ENCODE assay signal across 8 mouse cellular contexts in the genomic region with DNA sequence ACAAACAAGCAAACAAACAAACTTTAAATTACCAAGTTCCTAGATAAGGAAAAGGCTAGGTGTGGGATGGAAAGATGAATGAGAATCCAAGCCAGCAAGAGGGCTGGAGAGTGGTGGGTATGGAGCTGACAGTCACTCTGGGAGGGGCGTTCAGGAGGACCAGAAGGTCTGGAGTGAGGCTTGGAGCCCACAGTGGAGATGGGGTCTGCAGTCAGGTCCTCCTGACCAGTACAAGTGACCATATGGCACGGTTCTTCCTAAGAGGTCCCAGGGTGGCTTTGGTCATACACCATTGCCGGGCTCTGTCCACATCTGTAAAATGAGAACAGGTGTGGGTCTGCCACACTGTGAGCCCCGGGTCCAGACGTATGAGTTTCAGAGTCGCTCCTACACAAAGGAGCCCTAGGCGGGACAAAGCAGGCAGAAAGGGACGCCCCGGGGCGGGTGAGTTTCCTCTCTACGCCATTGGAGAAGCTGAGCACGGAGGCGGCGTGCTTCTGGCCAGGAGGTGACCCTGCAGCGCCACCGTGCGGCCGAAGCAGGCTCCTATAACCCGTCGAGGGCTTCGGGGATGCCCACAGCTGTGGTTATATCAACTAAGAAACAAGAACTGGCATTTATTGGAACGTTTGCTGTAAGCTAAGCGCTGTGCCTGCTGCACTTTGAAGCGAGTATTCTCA. TPM values are rescaled to one million over a fixed set of nuclear protein-coding genes. Genes with fewer than 3 reads are reported as not detected.
DNase-seq lines count a peak whose midpoint lies in the region; ATAC-seq and TF ChIP-seq lines count a peak whose summit lies in the region.

No protein-coding gene starts in this region.

- H3K4me2 ChIP-seq in forebrain, embryonic 15.5 days (replicated peaks) = peak overlapping the region; percentile 67
- H3K4me2 ChIP-seq in liver, postnatal 0 days (ENCODE audit: low read depth, low read length) = peak overlapping the region; percentile 69
- H3K4me2 ChIP-seq in neural tube, embryonic 14.5 days (ENCODE audit: low read depth, low read length) = peak overlapping the region; percentile 56

- H3K4me3 ChIP-seq in G1E (ENCODE audit: low read depth, low read length) = peak overlapping the region; percentile 47; the same call in 1 of the 2 replicates
- peak overlapping the region; percentile 37 for H3K4me3 ChIP-seq in forebrain, embryonic 15.5 days
- H3K4me3 ChIP-seq in liver, postnatal 0 days (ENCODE audit: low read depth, low read length) = peak overlapping the region; percentile 31
- H3K4me3 ChIP-seq in neural tube, embryonic 14.5 days (ENCODE audit: low read depth, low read length) = peak overlapping the region; percentile 26
- H3K4me3 ChIP-seq in testis, adult 2 months (ENCODE audit: control insufficient read depth, low read depth, low read length) = peak overlapping the region; percentile 87

- WGBS in forebrain, embryonic 15.5 days = 2% methylated on average over 24 of the region's 24 CpGs
- WGBS in liver, postnatal 0 days (ENCODE audit: insufficient replicate concordance) = 3% methylated on average over 24 of the region's 24 CpGs
- WGBS in neural tube, embryonic 14.5 days = 2% methylated on average over 24 of the region's 24 CpGs

- DNase-seq in G1E (ENCODE audit: low spot score) = peak; percentile 84
- DNase-seq in cerebellum, adult 11-12 months = peak; percentile 74
- DNase-seq in heart, postnatal 25 days (ENCODE audit: low spot score) = peak; percentile 83
- peak; percentile 95 for DNase-seq in layer of hippocampus, adult 11-12 months (ENCODE audit: low spot score)
- DNase-seq in liver, postnatal 0 days = peak; percentile 96

- no peaks in the 10 kb centered on the region for H3K9me3 ChIP-seq in G1E (replicated peaks)
- no peaks in the 10 kb centered on the region for H3K9me3 ChIP-seq in forebrain, embryonic 15.5 days
- H3K9me3 ChIP-seq in liver, postnatal 0 days (ENCODE audit: low read length) = no peaks in the 10 kb centered on the region
- H3K9me3 ChIP-seq in neural tube, embryonic 14.5 days (ENCODE audit: control insufficient read depth, low read length) = no peaks in the 10 kb centered on the region

- TF ChIP-seq EP300 in liver, postnatal 0 days (IDR thresholded peaks at IDR 0.05; ENCODE audit: low read depth) = peak; percentile 49; the same call in 1 of the 2 replicates

- H3K27ac ChIP-seq in forebrain, embryonic 15.5 days (replicated peaks) = no peak overlapping the region
- no peak overlapping the region for H3K27ac ChIP-seq in liver, postnatal 0 days (ENCODE audit: low read depth)
- no peak overlapping the region for H3K27ac ChIP-seq in neural tube, embryonic 14.5 days (ENCODE audit: low read depth, low read length)
- no peak overlapping the region for H3K27ac ChIP-seq in testis, adult 2 months (ENCODE audit: control insufficient read depth, insufficient read depth, low read depth, low read length)

- H3K9ac ChIP-seq in forebrain, embryonic 15.5 days (replicated peaks) = peak overlapping the region; percentile 49
- H3K9ac ChIP-seq in liver, postnatal 0 days (replicated peaks) = peak overlapping the region; percentile 47
- H3K9ac ChIP-seq in neural tube, embryonic 14.5 days (replicated peaks; ENCODE audit: low read depth, low read length) = peak overlapping the region; percentile 55

- H3K4me1 ChIP-seq in G1E (ENCODE audit: insufficient read depth, low read depth, low read length) = peaks cover 22% of the 10 kb centered on the region
- H3K4me1 ChIP-seq in forebrain, embryonic 15.5 days = peaks cover 30% of the 10 kb centered on the region
- H3K4me1 ChIP-seq in liver, postnatal 0 days (ENCODE audit: insufficient read depth) = peaks cover 17% of the 10 kb centered on the region
- H3K4me1 ChIP-seq in neural tube, embryonic 14.5 days (ENCODE audit: control insufficient read depth, insufficient read depth, low read length) = peaks cover 11% of the 10 kb centered on the region
- peaks cover 14% of the 10 kb centered on the region for H3K4me1 ChIP-seq in testis, adult 2 months (ENCODE audit: control insufficient read depth, insufficient read depth, low read length)

- no peak; the same call in 1 of the 2 replicates for TF ChIP-seq POLR2A in testis, adult 2 months (IDR thresholded peaks at IDR 0.05; ENCODE audit: control insufficient read depth, low read depth, low read length)

- H3K27me3 ChIP-seq in G1E (ENCODE audit: insufficient read depth, low read length) = peaks cover 21% of the 10 kb centered on the region
- H3K27me3 ChIP-seq in forebrain, embryonic 15.5 days = no peaks in the 10 kb centered on the region
- H3K27me3 ChIP-seq in liver, postnatal 0 days (ENCODE audit: insufficient read depth, low read length) = no peaks in the 10 kb centered on the region
- H3K27me3 ChIP-seq in neural tube, embryonic 14.5 days (ENCODE audit: control insufficient read depth, insufficient read depth, low read length) = no peaks in the 10 kb centered on the region
- peaks cover 2% of the 10 kb centered on the region; the same call in 1 of the 2 replicates for H3K27me3 ChIP-seq in testis, adult 2 months (ENCODE audit: control insufficient read depth, insufficient read depth, low read length)

- H3K36me3 ChIP-seq in G1E (replicated peaks) = peaks cover 37% of the 10 kb centered on the region
- H3K36me3 ChIP-seq in forebrain, embryonic 15.5 days = no peaks in the 10 kb centered on the region
- H3K36me3 ChIP-seq in liver, postnatal 0 days (replicated peaks; ENCODE audit: insufficient read depth, low read length) = no peaks in the 10 kb centered on the region
- no peaks in the 10 kb centered on the region for H3K36me3 ChIP-seq in neural tube, embryonic 14.5 days (ENCODE audit: control insufficient read depth, insufficient read depth, low read length)
- H3K36me3 ChIP-seq in testis, adult 2 months (ENCODE audit: control insufficient read depth, insufficient read depth, low read length) = no peaks in the 10 kb centered on the region

- ATAC-seq in G1E (ENCODE audit: extremely low read depth, insufficient number of reproducible peaks, low FRiP score, poor library complexity, severe bottlenecking) = peak; percentile 68
- peak; percentile 96 for ATAC-seq in forebrain, embryonic 15.5 days (replicated peaks)
- peak; percentile 93 for ATAC-seq in liver, postnatal 0 days
- peak; percentile 95 for ATAC-seq in neural tube, embryonic 14.5 days (ENCODE audit: low read depth)

- intact Hi-C loops in heart, postnatal 25 days (cut with DNase I) = loop anchor here (1.0 to 5.0 kb wide), 3 partner anchors 35 to 75 kb away; no protein-coding TSS in a partner anchor

- TF ChIP-seq CTCF in G1E (IDR thresholded peaks at IDR 0.05; ENCODE audit: low read depth, low read length) = peak; percentile 73; the same call in 1 of the 2 replicates
- TF ChIP-seq CTCF in liver, postnatal 0 days (IDR thresholded peaks at IDR 0.05; ENCODE audit: low read depth) = peak; percentile 99
- peak; percentile 87 for TF ChIP-seq CTCF in testis, adult 2 months (IDR thresholded peaks at IDR 0.05; ENCODE audit: control insufficient read depth, insufficient read depth, insufficient replicate concordance, low read depth, low read length)

RNA-seq across cellular contexts. Expression of gene Ccin, which starts 1.1 kb away (rescaled TPM):
- not detected in 2 replicates for total RNA-seq in G1E (2014; fragmentation: Nextera tagmentation)
- not detected in 2 replicates for total RNA-seq in G1E (2017)
- polyA plus RNA-seq in G1E (2012) = not detected in 2 replicates
- not detected in 2 replicates for polyA plus RNA-seq in forebrain, embryonic 15.5 days (2015; fragmentation: Nextera tagmentation; extraction: Ambion mirVana)
- total RNA-seq in heart, postnatal 25 days (2021) = not detected
- polyA plus RNA-seq in liver, postnatal 0 days (2015; fragmentation: Nextera tagmentation; extraction: Ambion mirVana) = not detected in 2 replicates
- not detected in 2 replicates for polyA plus RNA-seq in neural tube, embryonic 14.5 days (2014; fragmentation: Nextera tagmentation; extraction: Ambion mirVana)
- 323 and 342 TPM in 2 replicates for polyA plus RNA-seq in testis, adult 2 months (2012; rRNA removed)

RNA-seq across cellular contexts. Expression of gene Clta, which starts 22.1 kb away (rescaled TPM):
- total RNA-seq in G1E (2014; fragmentation: Nextera tagmentation) (108 and 132 TPM in 2 replicates), G1E (2017) (483 and 581 TPM in 2 replicates)
- 437 and 460 TPM in 2 replicates for polyA plus RNA-seq in G1E (2012)
- 309 and 310 TPM in 2 replicates for polyA plus RNA-seq in forebrain, embryonic 15.5 days (2015; fragmentation: Nextera tagmentation; extraction: Ambion mirVana)
- 10 to 100 TPM; 77.8 to 84.2 TPM for total RNA-seq in heart, postnatal 25 days (2021)
- polyA plus RNA-seq in liver, postnatal 0 days (2015; fragmentation: Nextera tagmentation; extraction: Ambion mirVana) = 136 and 144 TPM in 2 replicates
- polyA plus RNA-seq in neural tube, embryonic 14.5 days (2014; fragmentation: Nextera tagmentation; extraction: Ambion mirVana) = 349 and 356 TPM in 2 replicates
- polyA plus RNA-seq in testis, adult 2 months (2012; rRNA removed) = 23.1 and 29.0 TPM in 2 replicates

RNA-seq across cellular contexts. Expression of gene Glipr2, which starts 25.0 kb away (rescaled TPM):
- total RNA-seq in G1E (2014; fragmentation: Nextera tagmentation) (48.9 and 58.3 TPM in 2 replicates), G1E (2017) (73.9 and 77.9 TPM in 2 replicates)
- 47.0 and 50.6 TPM in 2 replicates for polyA plus RNA-seq in G1E (2012)
- 29.7 and 30.0 TPM in 2 replicates for polyA plus RNA-seq in forebrain, embryonic 15.5 days (2015; fragmentation: Nextera tagmentation; extraction: Ambion mirVana)
- 1 to 10 TPM; 3.6 to 4.3 TPM for total RNA-seq in heart, postnatal 25 days (2021)
- 19.4 and 20.4 TPM in 2 replicates for polyA plus RNA-seq in liver, postnatal 0 days (2015; fragmentation: Nextera tagmentation; extraction: Ambion mirVana)
- 37.3 and 54.3 TPM in 2 replicates for polyA plus RNA-seq in neural tube, embryonic 14.5 days (2014; fragmentation: Nextera tagmentation; extraction: Ambion mirVana)
- polyA plus RNA-seq in testis, adult 2 months (2012; rRNA removed) = 1.6 and 1.8 TPM in 2 replicates

Comparison
In these comparisons a context has a peak if more than half of its experiments do, and no peak if none do; other contexts are left out.
1. H3K4me3 ChIP-seq: peak in every context shown above with its lines; median percentile 87 in testis, adult 2 months; 47 in G1E; 37 in forebrain, embryonic 15.5 days; 31 in liver, postnatal 0 days; 26 in neural tube, embryonic 14.5 days.
2. RNA of gene Ccin, which starts 1.1 kb away (polyA plus RNA-seq): 323 to 342 TPM in testis, adult 2 months; not detected in G1E, not detected in forebrain, embryonic 15.5 days, not detected in liver, postnatal 0 days and not detected in neural tube, embryonic 14.5 days; every median in the first group is over 100 times any median in the second.
3. Peak in every context shown above with its lines, with median percentiles within 50 percentile points of each other: ATAC-seq, DNase-seq, CTCF ChIP-seq, H3K4me2 ChIP-seq and H3K9ac ChIP-seq.